Mouse (Mus musculus) bone marrow macrophage, adult 2 months (primary cell): ENCODE measurements around the gene P3h2.

ENCODE experiments used
- CTCF ChIP-seq: IDR thresholded peaks from 2 replicates; pipeline ENCODE4 v1.5.1; 2012; ENCODE audit warnings: low read depth, mild to moderate bottlenecking, low read length, moderate library complexity
- POLR2A ChIP-seq: IDR thresholded peaks from 2 replicates; pipeline ENCODE4 v1.6.1; 2012; ENCODE audit warnings: mild to moderate bottlenecking, low read depth, low read length, borderline replicate concordance

GRCm38 (mm10) chr16:26106041-26106617, 545 bp upstream of the P3h2 start:
- TF ChIP-seq CTCF (no peak), POLR2A (no peak)
